Mouse (Mus musculus): ENCODE results near the gene Olfml3. TPM values are rescaled to one million over a fixed set of nuclear protein-coding genes. Genes with fewer than 3 reads are reported as not detected.

The Olfml3 gene
- polyA plus RNA-seq, 1 experiment = 4.5 TPM

DNA sequence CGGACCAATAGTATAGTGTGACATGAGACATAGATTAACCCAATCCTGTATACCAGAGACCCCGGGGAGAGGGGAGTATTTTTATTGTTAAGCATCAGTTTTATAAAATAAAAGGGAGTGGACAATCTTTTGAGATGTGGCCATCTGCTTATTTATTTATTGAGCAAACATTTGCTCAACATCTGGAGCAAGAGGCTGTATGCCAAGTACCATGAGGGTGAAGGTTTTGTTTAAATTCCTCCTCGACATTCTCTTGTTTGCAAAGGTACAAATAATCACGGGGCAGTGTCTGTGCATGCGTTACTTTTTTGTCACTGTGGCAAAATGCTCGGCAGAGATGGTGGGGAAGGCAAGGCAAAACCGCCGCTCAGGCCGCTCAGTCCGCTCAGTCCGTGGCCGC, 32.4 kb downstream of the Olfml3 start:
- Histone ChIP-seq H3K4me3 (ENCODE audit: control insufficient read depth, low read depth, low read length) (no peak overlapping the region), H3K4me1 (ENCODE audit: control insufficient read depth, insufficient read depth, low read length) (0 out of 2 replicates have a peak, but pooled peaks cover 4% of the 10 kb centered on the region), H3K27me3 (ENCODE audit: control insufficient read depth, insufficient read depth, low read length) (no peaks in the 10 kb centered on the region), H3K27ac (ENCODE audit: control insufficient read depth, insufficient read depth, low read depth, low read length) (no peak overlapping the region), H3K36me3 (ENCODE audit: control insufficient read depth, insufficient read depth, low read length) (no peaks in the 10 kb centered on the region)
- TF ChIP-seq POLR2A (IDR thresholded peaks at IDR 0.05; ENCODE audit: control insufficient read depth, low read depth, low read length) (no peak), CTCF (IDR thresholded peaks at IDR 0.05; ENCODE audit: control insufficient read depth, insufficient read depth, insufficient replicate concordance, low read depth, low read length) (no peak)

DNA sequence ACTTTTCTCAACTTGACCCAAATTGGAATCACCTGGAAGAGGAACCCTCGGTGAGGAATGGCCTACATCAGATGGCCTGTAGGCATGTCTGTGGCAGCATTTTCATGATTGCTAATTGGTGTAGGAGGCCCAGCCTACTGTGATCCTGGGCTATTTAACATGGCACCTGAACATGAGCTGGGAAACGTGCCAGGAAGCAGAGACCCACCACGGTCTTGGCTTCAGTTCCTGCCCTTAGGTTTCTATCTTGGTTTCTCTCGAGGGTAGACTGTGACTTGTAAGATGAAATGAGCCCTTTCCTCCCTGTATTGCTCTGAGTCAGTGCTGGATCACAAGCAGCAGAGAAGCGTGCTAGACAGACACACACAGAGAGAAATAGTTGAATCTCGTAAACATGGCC, 33.1 kb downstream of the Olfml3 start:
- TF ChIP-seq CTCF (IDR thresholded peaks at IDR 0.05; ENCODE audit: control insufficient read depth, insufficient read depth, insufficient replicate concordance, low read depth, low read length) = no peak
- TF ChIP-seq POLR2A (IDR thresholded peaks at IDR 0.05; ENCODE audit: control insufficient read depth, low read depth, low read length) = no peak
- Histone ChIP-seq H3K4me3 (ENCODE audit: control insufficient read depth, low read depth, low read length) (no peak overlapping the region), H3K27me3 (ENCODE audit: control insufficient read depth, insufficient read depth, low read length) (no peaks in the 10 kb centered on the region), H3K36me3 (ENCODE audit: control insufficient read depth, insufficient read depth, low read length) (no peaks in the 10 kb centered on the region), H3K27ac (ENCODE audit: control insufficient read depth, insufficient read depth, low read depth, low read length) (no peak overlapping the region), H3K4me1 (ENCODE audit: control insufficient read depth, insufficient read depth, low read length) (0 out of 2 replicates have a peak, but pooled peaks cover 4% of the 10 kb centered on the region)

DNA sequence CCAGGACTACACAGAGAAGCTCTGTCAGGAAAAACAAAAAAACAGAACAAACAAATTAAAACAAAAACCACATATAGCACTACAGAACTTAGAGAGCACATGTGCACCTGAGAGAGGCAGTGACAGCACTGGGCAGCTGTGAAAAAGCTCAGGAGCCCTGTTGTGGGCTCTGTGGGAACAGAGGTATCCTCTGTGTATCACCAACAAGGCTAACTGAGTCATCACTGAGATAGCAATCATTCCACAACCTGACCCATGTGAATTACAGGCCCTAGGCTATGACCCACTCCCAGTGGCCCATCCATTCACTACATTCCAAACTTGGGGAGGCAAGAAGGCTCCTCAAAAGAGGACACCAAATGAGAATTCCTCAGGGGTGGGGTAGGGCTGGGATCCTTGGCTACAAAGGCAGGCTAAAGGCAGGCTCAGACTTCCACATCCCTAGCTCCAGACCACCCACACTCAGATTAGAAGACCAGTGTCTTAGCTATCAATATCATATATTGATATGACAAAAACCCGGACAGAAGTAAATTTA, 41.3 kb downstream of the Olfml3 start:
- TF ChIP-seq CTCF (IDR thresholded peaks at IDR 0.05; ENCODE audit: control insufficient read depth, insufficient read depth, insufficient replicate concordance, low read depth, low read length) = no peak
- no peak for TF ChIP-seq POLR2A (IDR thresholded peaks at IDR 0.05; ENCODE audit: control insufficient read depth, low read depth, low read length)
- H3K4me1 ChIP-seq (ENCODE audit: control insufficient read depth, insufficient read depth, low read length) = no peaks in the 10 kb centered on the region
- H3K36me3 ChIP-seq (ENCODE audit: control insufficient read depth, insufficient read depth, low read length) = no peaks in the 10 kb centered on the region
- no peak overlapping the region for H3K27ac ChIP-seq (ENCODE audit: control insufficient read depth, insufficient read depth, low read depth, low read length)
- H3K27me3 ChIP-seq (ENCODE audit: control insufficient read depth, insufficient read depth, low read length) = no peaks in the 10 kb centered on the region
- H3K4me3 ChIP-seq (ENCODE audit: control insufficient read depth, low read depth, low read length) = no peak overlapping the region

GRCm38 (mm10) chr3:103695556-103695955, 42.2 kb downstream of the Olfml3 start:
- Histone ChIP-seq H3K4me3 (ENCODE audit: control insufficient read depth, low read depth, low read length) (no peak overlapping the region), H3K27ac (ENCODE audit: control insufficient read depth, insufficient read depth, low read depth, low read length) (no peak overlapping the region), H3K4me1 (ENCODE audit: control insufficient read depth, insufficient read depth, low read length) (no peaks in the 10 kb centered on the region), H3K36me3 (ENCODE audit: control insufficient read depth, insufficient read depth, low read length) (no peaks in the 10 kb centered on the region), H3K27me3 (ENCODE audit: control insufficient read depth, insufficient read depth, low read length) (no peaks in the 10 kb centered on the region)
- TF ChIP-seq POLR2A (IDR thresholded peaks at IDR 0.05; ENCODE audit: control insufficient read depth, low read depth, low read length) (no peak), CTCF (IDR thresholded peaks at IDR 0.05; ENCODE audit: control insufficient read depth, insufficient read depth, insufficient replicate concordance, low read depth, low read length) (no peak)

DNA sequence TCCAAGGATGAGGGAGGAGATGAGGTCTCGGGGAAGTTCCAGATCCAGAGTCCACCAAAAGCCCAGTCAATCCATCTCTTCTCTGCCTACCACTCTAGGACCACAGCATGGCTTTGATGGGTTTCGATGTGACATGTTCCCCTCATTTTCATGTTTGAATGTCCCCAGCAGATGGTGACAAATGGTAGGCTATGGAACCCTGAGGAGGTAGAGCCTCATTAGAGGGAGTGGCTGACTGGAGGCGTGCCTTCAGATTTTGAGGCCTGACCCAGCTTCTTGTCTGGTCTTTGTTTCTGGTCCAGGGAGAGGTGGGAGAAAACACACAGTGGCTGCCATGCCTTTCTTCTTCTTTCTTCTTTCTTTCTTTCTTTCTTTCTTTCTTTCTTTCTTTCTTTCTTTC, 47.3 kb downstream of the Olfml3 start:
- no peak overlapping the region for H3K4me3 ChIP-seq (ENCODE audit: control insufficient read depth, low read depth, low read length)
- H3K36me3 ChIP-seq (ENCODE audit: control insufficient read depth, insufficient read depth, low read length) = no peaks in the 10 kb centered on the region
- no peak overlapping the region for H3K27ac ChIP-seq (ENCODE audit: control insufficient read depth, insufficient read depth, low read depth, low read length)
- no peaks in the 10 kb centered on the region for H3K4me1 ChIP-seq (ENCODE audit: control insufficient read depth, insufficient read depth, low read length)
- H3K27me3 ChIP-seq (ENCODE audit: control insufficient read depth, insufficient read depth, low read length) = no peaks in the 10 kb centered on the region
- TF ChIP-seq POLR2A (IDR thresholded peaks at IDR 0.05; ENCODE audit: control insufficient read depth, low read depth, low read length) (no peak), CTCF (IDR thresholded peaks at IDR 0.05; ENCODE audit: control insufficient read depth, insufficient read depth, insufficient replicate concordance, low read depth, low read length) (no peak)

- Histone ChIP-seq H3K36me3 (ENCODE audit: control insufficient read depth, insufficient read depth, low read length) (no peaks in the 10 kb centered on the region), H3K4me1 (ENCODE audit: control insufficient read depth, insufficient read depth, low read length) (no peaks in the 10 kb centered on the region), H3K27me3 (ENCODE audit: control insufficient read depth, insufficient read depth, low read length) (no peaks in the 10 kb centered on the region), H3K4me3 (ENCODE audit: control insufficient read depth, low read depth, low read length) (no peak overlapping the region), H3K27ac (ENCODE audit: control insufficient read depth, insufficient read depth, low read depth, low read length) (no peak overlapping the region)
- TF ChIP-seq CTCF (IDR thresholded peaks at IDR 0.05; ENCODE audit: control insufficient read depth, insufficient read depth, insufficient replicate concordance, low read depth, low read length) (no peak), POLR2A (IDR thresholded peaks at IDR 0.05; ENCODE audit: control insufficient read depth, low read depth, low read length) (no peak)
Observed at GRCm38 (mm10) chr3:103689043-103689442, 48.8 kb downstream of the Olfml3 start.

DNA sequence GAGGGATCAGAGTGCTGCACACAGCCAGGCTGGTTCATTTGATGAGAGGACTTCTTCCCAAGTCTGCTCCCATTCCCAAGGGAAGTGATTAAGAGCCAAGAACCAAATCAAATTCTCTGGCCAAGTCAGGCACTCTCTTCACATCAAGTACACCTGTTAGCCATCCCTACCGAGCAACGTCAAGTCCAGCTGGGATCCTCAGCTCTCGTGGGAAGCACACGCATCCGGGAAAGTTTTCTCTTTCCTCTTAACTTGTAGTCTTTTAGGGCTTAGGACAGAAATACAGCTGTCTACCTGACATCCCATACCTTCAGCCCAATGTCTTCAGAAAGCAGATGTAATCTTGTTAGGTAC, 53.9 kb downstream of the Olfml3 start:
- no peak overlapping the region for H3K4me3 ChIP-seq (ENCODE audit: control insufficient read depth, low read depth, low read length)
- no peaks in the 10 kb centered on the region for H3K36me3 ChIP-seq (ENCODE audit: control insufficient read depth, insufficient read depth, low read length)
- no peak for TF ChIP-seq POLR2A (IDR thresholded peaks at IDR 0.05; ENCODE audit: control insufficient read depth, low read depth, low read length)
- no peak for TF ChIP-seq CTCF (IDR thresholded peaks at IDR 0.05; ENCODE audit: control insufficient read depth, insufficient read depth, insufficient replicate concordance, low read depth, low read length)
- H3K27me3 ChIP-seq (ENCODE audit: control insufficient read depth, insufficient read depth, low read length) = no peaks in the 10 kb centered on the region
- no peaks in the 10 kb centered on the region; the same call in 1 of the 2 replicates for H3K4me1 ChIP-seq (ENCODE audit: control insufficient read depth, insufficient read depth, low read length)
- H3K27ac ChIP-seq (ENCODE audit: control insufficient read depth, insufficient read depth, low read depth, low read length) = no peak overlapping the region

Data from testis, adult 2 months (tissue).